Mouse (Mus musculus) T-helper 17 cell (primary cell): Measurements from ENCODE around the gene Col1a2.

ENCODE experiments used
- in situ Hi-C, 2 experiments: fragments of 300-600 bp; cut with MboI, MseI; formaldehyde crosslinking; loops; 1 replicate in 1 of 2; 2 replicates in 1 of 2; pipeline ENCODE4 v1.15.1; 2025; ENCODE audit warnings: high pct_unique_total_duplicates in 2 of 2

The Col1a2 gene

DNA sequence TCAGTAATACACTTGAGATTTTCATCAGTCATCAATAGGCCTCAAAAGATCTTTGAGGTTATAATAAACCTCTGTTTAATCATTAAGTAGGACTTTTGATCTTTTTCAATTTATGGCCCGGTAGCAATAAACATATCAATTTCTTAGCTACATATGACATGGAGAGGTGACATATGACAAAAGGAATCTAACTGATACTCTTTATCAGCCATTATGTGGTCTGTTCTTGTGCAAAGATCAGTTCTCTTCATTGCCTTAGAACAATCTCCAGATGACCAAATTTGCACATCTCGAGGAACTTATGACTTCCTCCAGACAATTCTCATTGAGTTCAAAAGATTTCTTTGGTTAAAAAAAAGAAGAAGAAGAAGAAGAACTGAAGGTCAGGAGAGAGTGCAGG, 10.1 kb downstream of the Col1a2 start:
- in situ Hi-C loops, result no loop called here

DNA sequence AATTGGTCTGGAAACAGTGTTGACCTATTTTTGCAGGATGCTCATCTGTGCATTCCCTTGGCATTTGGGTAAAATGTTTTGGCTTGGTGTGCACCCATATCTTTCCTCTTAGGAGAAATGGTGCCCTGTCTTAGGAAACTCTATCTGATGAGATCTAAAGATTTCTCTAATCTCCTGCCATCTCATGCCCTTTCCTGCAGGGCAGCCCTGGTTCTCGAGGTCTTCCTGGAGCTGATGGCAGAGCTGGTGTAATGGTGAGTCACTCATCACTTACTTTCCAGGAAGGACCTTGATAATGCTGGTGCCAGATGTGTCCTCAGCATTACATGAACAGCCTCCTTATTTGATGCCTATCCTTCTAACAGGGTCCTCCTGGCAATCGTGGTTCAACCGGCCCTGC, 16.4 kb downstream of the Col1a2 start:
- in situ Hi-C loops, result no loop called here

DNA sequence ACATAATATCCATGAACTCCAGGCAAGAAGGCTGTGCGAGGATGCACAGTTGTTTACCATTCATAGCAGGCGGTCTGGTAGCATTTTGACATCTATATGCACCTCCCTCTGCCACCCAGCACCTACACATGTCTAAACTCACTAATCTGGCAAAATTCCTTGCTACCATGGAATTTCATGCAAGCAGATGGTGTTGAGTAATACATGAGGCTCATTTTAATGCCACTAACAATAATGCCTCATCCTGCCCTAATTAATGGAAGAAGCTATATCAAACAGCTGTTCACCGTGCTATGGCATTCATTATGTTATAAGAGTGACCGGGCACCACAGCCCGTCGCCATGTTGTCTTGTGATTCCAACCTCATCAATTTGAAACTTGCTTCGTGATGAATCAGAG, 23.8 kb downstream of the Col1a2 start:
- in situ Hi-C loops, result no loop called here

DNA sequence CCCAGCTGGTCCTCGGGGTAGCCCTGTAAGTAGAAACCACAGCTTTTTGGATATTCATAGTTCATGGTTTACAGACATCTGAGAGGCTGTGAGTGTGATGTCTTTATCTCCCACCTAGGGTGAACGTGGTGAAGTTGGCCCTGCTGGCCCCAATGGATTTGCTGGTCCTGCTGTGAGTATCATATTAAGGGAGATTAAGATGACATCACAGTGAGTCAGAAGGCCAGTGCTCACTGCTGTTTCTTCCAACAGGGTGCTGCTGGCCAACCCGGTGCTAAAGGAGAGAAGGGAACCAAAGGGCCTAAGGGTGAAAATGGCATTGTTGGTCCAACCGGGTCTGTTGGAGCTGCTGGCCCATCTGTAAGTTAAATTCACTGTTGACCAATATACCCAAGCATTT, 26.4 kb downstream of the Col1a2 start:
- in situ Hi-C loops, result no loop called here

DNA sequence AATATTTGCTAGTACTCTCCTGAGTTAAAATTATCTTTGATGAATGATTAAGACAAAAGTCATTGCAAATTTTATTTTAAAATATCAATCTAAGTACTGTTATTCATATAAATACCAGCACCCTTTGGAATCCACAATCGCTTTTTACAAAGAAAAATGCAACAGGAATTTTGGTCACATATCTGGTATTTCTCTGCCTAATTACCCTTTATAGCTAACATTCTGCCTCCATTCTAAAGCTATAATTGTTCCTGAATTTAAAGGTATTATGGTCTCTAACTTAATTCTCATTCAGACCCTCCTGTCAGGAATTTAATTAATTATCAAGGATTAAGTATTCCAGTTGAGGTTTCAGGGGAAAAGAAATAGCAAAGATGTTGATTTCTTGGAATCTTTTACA, 28.3 kb downstream of the Col1a2 start:
- in situ Hi-C loops, result no loop called here

DNA sequence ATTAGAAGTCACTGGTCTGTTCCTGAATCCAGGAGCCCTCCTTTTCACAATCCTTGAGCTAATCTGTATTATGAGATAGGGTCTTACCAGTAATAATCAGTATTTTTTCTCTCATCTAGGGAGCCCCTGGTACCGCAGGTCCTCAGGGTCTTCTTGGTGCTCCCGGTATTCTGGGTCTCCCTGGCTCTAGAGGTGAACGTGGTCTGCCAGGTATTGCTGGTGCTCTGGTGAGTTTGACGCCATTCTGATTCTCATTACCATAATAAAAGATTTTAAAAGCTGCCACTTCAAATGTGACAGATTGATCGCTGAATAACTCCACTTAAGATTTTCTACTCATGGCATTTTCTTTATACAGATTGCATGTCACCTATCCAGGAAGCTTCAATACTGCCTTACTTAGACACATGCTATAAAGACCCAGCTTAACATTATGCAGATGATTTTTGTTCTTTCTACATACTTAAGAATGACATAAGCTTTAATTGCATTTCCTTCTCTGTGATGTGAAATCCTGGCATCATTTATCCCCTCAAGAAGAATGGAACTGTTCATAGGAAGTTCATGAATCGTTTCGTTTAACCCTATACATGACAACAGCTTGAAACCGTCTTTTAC, 30.0 kb downstream of the Col1a2 start:
- in situ Hi-C loops, result no loop called here

DNA sequence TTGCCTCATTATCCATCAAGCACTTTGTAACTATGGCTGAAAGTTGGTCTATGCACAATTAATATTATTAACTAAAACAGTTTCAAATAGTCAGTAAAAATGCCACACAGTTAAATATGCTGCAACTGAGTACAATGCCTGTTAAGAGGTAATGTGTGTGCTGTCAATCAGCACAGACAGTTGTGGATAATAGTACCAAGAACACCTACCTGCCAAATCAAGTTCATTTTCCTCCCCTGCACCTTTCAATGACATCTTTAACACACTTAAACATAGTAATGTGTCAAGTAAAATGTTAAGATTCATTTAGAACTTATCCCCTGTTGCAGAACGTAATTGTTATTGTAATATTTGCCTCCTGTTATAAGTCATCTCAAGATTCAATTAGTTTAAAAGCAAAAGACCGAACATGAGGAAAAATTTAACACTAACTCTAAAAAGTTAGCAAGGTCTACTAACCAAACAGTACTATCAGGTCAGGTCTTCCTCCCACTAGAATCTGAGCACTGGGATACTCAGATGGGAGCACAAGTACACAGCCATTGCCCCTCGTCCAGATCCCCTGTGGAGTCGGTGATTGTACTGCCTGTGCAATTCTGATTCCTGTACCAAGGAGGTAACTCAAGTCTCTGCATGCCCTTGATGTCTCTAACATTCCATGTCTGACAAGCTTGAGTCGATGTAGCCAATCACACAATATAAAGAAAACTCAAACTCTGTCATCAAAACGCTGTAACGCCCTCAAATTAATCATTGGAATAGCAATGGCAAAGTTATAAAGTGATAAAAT, 37.5 kb downstream of the Col1a2 start:
- in situ Hi-C loops, result loop anchor here in 1 of 2 experiments (10.0 kb wide), 1 partner anchor 563 kb away; no protein-coding TSS in a partner anchor

DNA sequence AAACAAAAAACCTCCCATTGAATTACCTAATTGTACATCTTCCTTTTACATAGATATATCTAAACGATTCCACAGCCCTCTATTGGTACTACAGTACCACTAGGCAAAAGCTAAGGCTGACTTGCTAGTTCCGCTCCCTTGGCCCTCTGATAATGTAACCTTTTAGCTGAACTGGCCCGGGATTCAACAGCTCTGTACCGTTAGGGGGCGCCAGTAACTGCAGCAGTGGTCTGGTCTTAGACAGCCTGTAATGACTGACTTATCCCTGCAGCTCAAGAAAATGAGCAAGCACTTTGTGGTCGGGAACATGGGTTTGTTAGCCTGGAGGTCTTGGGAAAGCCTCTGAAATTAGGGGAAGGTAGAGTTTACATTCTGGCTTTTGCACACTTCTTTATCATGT, 39.9 kb downstream of the Col1a2 start:
- in situ Hi-C loops, result loop anchor here in 1 of 2 experiments (10.0 kb wide), 1 partner anchor 560 kb away; no protein-coding TSS in a partner anchor

DNA sequence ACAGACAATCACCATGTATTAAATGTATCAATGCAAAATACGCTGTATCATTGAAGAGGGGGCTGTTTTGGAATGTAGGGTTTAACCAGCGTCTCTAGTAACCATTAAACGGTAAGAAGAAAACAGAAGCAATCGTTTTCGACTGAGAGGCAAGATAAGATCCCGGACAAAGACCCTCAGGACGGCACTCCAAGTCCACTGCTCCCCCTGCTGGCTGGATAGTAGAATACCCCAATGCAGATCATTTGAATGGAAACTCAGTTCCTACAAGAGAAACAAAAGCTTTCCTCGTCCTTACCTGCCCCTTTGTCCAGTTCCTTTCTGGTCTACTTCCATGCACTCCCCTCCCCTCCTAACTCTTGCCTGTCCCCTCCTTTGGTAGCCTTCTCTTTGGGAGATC, 41.1 kb downstream of the Col1a2 start:
- in situ Hi-C loops, result loop anchor here in 1 of 2 experiments (5.0 to 10.0 kb wide), 2 partner anchors 559 to 928 kb away; no protein-coding TSS in a partner anchor

DNA sequence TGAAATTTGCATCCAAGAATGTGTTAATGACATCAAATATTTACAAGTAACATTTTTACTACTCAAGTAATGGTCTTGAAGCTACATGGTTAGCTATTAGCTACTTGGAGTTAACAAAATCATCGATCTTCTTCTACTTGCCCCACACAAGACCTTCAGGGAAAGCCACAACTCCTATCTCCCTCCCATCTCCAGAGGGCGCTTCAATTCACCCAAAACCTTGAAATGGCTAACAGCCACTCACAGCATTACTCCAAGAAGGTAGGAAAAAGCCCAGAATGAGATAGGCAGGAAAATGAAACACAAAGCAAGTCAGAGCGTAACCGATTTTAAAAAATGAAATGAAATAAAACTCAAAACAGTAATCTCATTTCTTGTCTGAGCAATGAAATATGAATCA, 44.3 kb downstream of the Col1a2 start:
- in situ Hi-C loops, result loop anchor here in 1 of 2 experiments (5.0 to 10.0 kb wide), 2 partner anchors 556 to 932 kb away; no protein-coding TSS in a partner anchor

DNA sequence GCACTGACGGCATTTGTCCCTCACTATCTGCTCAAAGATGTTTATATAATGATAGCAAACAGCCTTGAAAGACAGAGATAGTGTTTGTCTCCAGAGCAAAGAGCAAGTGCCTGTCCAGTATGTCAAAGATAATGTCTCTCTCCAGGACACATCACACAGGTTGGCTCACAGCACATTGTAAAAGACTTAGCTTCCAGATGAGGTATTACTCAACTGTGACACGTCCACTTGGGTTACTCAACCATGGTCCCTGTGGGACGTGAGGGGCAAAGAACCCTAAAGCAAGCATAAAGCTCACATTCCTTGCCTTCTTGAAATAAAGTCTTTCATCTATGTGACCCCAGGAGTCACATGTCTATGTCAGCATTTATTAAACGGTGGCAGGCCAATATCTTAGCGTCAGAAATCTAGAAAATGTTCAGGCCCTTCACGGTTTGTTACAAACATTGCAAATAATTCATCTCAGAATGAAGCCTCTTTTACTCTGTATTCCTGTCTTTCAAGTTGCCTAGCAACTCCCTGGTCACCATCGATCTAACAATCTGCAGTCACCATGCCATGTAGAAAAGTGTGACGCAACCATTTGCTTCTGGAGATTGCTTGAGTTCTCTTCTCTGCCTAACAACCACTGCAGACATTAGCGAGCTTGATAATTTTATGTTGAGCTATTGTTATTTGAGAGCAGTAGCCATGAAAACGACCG, 45.4 kb downstream of the Col1a2 start:
- in situ Hi-C loops, result loop anchor here (5.0 to 10.0 kb wide), 3 partner anchors 555 to 933 kb away; no protein-coding TSS in a partner anchor

DNA sequence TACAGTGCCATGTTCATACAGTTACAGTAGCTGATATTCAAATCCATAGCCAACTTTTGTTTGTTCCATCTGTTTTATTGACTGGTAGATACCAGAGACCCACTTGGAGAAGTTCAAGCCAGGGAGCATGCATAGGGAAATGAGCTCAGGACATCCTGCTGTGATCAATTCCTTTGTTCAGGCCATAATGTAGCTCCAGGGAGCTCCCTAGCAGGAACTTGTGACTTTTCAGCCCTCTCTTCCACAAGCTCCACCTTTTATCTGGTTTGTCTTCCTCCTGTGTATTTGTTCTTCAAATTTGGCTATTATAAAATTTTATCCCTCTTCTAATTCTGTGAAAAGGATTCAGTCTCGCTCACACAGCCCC, 45.9 kb downstream of the Col1a2 start:
- in situ Hi-C loops, result loop anchor here in 1 of 2 experiments (10.0 kb wide), 1 partner anchor 814 kb away; no protein-coding TSS in a partner anchor

DNA sequence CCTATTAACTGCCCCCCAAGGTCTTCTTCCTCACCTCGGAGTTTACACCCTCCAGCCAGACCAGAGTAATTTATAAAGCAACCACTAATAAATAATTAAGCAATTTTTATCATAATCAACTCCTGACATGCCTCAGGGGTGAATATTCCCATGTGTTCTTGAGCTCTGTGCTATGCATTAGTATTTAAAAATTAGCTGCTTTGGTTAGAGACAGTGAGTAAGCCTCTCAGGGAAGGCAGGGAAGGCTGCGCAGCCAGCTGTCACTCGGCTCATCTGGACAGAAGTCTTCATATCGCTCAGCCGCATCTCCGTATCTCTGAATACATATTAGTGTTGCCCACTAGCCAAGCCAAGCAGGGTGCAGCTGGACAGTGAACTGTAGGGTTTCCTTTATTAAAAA, 50.8 kb downstream of the Col1a2 start:
- in situ Hi-C loops, result loop anchor here in 1 of 2 experiments (10.0 kb wide), 1 partner anchor 809 kb away; no protein-coding TSS in a partner anchor

DNA sequence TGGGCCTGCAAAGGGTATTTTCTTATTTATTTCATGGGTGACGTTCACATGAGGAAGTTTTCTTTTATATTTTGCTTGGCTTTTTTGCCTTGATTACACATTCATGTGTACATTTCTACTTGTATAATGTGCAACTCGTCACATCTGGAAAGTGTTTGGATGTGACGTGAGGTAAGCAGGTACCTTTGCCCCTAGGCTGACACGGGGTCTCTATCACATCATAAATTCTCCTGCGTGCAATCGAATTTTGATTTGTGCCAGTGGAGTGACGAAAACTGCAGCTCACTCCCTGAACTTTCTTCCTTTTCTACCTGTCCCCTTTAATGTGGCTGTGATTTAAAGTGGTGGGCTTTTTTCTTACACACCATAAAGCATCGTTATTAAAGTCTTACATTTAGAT, 52.5 kb downstream of the Col1a2 start:
- in situ Hi-C loops, result loop anchor here in 1 of 2 experiments (10.0 kb wide), 1 partner anchor 808 kb away; no protein-coding TSS in a partner anchor

DNA sequence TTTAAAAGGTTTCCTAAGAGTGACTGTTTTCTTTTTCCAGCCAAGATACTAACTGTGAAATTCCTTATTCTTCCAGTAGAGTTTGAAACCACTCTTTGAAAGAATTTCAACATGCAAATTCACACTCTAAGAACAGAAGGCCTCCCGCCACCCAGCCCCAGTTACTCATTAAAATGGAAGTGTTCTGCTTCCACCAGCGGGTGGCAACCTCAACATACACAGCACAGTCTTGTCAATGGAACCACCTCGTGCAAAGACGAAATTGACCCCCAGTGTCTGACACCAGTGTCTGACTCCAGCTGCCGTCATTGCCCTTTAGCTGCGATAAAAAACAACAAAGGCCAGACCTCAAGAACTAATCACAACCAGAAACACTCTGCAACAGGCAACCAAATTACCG, 53.1 kb downstream of the Col1a2 start:
- in situ Hi-C loops, result loop anchor here in 1 of 2 experiments (10.0 kb wide), 1 partner anchor 807 kb away; no protein-coding TSS in a partner anchor

DNA sequence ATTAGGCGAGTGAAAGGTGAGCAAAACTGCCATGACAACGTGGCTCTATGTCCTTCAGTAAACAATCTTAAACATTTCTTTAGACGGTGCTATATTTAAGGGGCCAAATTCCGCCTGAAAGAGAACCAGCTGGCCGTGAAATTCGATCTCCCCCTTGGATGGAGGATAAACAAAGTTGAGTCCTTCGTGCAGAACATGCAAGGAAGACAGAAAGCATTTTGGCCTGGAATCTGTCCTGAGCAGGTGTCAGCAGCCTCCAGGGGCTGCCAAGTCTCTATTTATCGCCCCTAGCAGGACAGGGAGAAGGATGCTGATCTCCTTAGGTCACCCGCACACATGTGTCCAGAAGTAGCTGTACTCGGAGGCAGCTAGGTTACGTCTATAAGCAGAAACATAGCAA, 56.5 kb downstream of the Col1a2 start:
- in situ Hi-C loops, result no loop called here

DNA sequence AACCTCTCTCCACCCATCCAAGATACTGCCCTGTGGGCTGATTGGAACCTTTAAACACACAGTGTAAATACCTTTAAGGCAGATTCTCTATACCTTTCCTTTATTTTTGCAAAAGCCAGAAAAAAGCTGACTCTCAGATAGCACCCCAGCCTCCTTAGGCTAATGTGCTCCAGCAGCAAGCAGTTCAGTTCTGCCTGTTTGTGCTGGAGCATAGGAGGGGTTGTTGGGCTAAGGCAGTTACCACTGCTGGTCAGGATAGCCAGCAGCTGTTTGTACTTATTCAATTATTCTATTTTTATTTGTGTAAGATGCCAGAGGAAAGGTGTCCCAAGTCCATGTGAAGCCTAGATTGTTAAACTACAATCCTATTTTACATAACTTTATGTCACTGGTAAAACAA, 57.0 kb downstream of the Col1a2 start:
- in situ Hi-C loops, result no loop called here

DNA sequence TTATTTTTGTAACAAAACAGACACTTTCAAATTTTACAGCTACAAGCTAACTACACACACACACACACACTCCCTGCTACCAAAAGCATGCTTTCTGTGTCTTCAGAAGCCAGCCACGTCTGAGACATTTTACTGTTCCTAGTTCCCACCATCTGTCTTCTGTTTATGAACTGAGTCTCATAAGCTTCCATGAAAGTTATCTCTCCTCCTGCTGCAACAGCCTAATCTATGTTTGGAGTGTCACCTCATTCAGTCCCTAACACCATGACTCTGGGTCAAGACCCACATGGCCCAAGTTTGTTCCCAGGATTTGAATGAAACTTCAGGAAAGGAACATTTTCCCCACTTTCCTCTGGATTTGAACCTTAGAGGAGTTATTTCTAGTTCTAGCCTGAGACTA, 57.8 kb downstream of the Col1a2 start:
- in situ Hi-C loops, result no loop called here

DNA sequence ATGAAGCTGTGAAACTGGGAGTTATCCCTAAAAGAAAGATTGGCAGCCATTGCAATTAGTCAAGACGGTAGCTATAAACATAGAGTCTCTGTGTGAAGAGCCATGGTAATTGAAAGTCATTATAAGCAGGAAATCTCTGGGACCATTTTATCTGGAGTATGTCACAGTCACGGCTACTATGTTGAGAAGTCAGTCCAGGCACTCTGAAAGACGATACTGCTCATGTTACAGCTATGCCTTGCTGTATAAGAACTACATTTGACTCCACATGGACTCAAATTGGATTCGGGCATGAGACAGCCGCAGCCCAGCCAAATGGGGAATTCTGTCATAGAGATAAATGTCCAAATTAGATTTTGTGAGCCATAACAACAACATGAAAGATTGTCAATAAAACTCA, 58.9 kb downstream of the Col1a2 start:
- in situ Hi-C loops, result no loop called here

DNA sequence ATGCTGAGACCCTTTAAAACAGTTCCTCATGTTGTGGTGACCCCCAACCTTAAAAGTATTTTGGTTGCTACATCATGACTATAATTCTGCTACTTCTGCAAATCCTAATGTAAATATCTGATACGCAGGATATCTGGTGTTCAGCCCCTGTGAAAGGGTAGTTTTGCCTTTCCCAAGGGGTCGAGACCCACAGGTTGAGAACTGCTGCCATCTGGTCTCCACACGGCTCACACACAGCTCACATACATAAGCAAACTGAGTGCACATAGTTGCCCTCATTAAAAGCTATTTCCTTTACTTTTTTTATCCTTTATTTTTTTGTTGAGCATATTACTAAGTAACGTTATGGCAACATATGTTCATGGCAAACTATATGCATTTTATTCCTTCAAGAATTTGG, 65.8 kb downstream of the Col1a2 start:
- in situ Hi-C loops, result no loop called here

DNA sequence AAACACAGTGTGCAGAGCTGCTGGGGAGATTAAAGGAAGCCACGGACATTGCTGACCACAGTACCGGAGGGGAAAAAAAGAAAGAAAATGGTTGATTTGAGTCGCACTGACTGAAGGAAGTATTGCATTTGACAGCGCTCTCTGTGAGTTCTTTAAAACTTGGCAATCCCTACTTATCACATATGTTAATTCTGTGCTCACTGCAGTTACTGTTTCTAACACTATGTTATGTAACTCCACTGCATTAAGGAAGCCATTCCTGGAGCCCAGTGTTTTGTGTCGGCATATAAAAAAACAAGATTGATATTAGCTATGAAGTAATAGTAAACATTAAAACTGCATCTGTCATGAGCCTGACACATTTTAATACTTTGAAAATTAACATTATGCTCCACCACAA, 73.1 kb downstream of the Col1a2 start:
- in situ Hi-C loops, result no loop called here

DNA sequence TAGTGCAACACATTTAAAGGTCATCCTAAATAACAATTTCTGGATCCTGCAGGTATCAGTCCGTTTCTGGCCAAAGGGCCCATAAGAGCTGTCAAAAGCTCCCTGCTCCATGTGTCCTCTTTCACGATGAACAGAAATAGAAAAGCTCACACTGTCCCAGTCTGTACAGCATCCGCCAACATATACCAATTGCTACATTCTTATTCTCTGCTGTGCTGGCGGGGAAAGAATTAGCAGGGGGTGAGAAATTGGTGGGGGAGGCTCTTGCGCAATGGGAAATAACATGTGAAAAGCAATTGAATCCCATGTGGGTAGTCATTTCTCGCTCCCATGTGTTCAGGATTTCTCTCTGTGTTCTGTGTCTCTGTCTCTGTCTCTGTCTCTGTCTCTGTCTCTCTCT, 73.7 kb downstream of the Col1a2 start:
- in situ Hi-C loops, result no loop called here
